Mouse (Mus musculus): ENCODE results near the gene Klhdc8a. TPM values are rescaled to one million over a fixed set of nuclear protein-coding genes. Genes with fewer than 3 reads are reported as not detected.
A peak's percentile ranks its signal among the peaks of the same experiment; 100 is the strongest.

Gene Klhdc8a
- polyA plus RNA-seq, 1 experiment from 2014 or later = 2.5 TPM

GRCm38 (mm10) chr1:132317894-132318863, 19.8 kb downstream of the Klhdc8a start:
- Histone ChIP-seq H3K4me3 (ENCODE audit: low read depth, low read length) (peak overlapping the region; percentile 57), H3K4me2 (ENCODE audit: low read depth) (peak overlapping the region; percentile 73), H3K36me3 (ENCODE audit: control insufficient read depth, insufficient read depth, low read length) (no peaks in the 10 kb centered on the region), H3K9me3 (ENCODE audit: control insufficient read depth, low read length) (no peaks in the 10 kb centered on the region), H3K4me1 (ENCODE audit: control insufficient read depth, insufficient read depth, low read length) (peaks cover 42% of the 10 kb centered on the region), H3K27ac (ENCODE audit: low read depth, low read length) (peak overlapping the region; percentile 36), H3K9ac (ENCODE audit: low read length) (peak overlapping the region; percentile 19; the same call in 1 of the 2 replicates), H3K27me3 (ENCODE audit: control insufficient read depth, insufficient read depth, low read length) (no peaks in the 10 kb centered on the region)
- DNase-seq (ENCODE audit: low spot score) (no peak), ATAC-seq (ENCODE audit: insufficient read depth, low FRiP score, low TSS enrichment) (no peak)
- 39% methylated on average over 8 of the region's 8 CpGs for WGBS

GRCm38 (mm10) chr1:132319242-132319641, 20.8 kb downstream of the Klhdc8a start:
- Histone ChIP-seq H3K9me3 (ENCODE audit: control insufficient read depth, low read length) (no peaks in the 10 kb centered on the region), H3K27me3 (ENCODE audit: control insufficient read depth, insufficient read depth, low read length) (no peaks in the 10 kb centered on the region), H3K9ac (ENCODE audit: low read length) (no peak overlapping the region), H3K36me3 (ENCODE audit: control insufficient read depth, insufficient read depth, low read length) (no peaks in the 10 kb centered on the region), H3K4me1 (ENCODE audit: control insufficient read depth, insufficient read depth, low read length) (peaks cover 44% of the 10 kb centered on the region), H3K4me3 (ENCODE audit: low read depth, low read length) (no peak overlapping the region), H3K4me2 (ENCODE audit: low read depth) (peak overlapping the region; percentile 18; the same call in 1 of the 2 replicates), H3K27ac (ENCODE audit: low read depth, low read length) (peak overlapping the region; percentile 36)
- 59% methylated on average over 5 of the region's 5 CpGs for WGBS
- DNase-seq (ENCODE audit: low spot score) (peak; percentile 38), ATAC-seq (ENCODE audit: insufficient read depth, low FRiP score, low TSS enrichment) (no peak)

- H3K4me1 ChIP-seq (ENCODE audit: control insufficient read depth, insufficient read depth, low read length) = peaks cover 53% of the 10 kb centered on the region
- H3K36me3 ChIP-seq (ENCODE audit: control insufficient read depth, insufficient read depth, low read length) = no peaks in the 10 kb centered on the region
Observed at GRCm38 (mm10) chr1:132321821-132322580, 23.6 kb downstream of the Klhdc8a start.

GRCm38 (mm10) chr1:132322711-132323542, 24.5 kb downstream of the Klhdc8a start:
- H3K4me1 ChIP-seq (ENCODE audit: control insufficient read depth, insufficient read depth, low read length) = peaks cover 48% of the 10 kb centered on the region
- 23% methylated on average over 13 of the region's 13 CpGs for WGBS
- no peak overlapping the region for H3K4me3 ChIP-seq (ENCODE audit: low read depth, low read length)
- no peaks in the 10 kb centered on the region for H3K27me3 ChIP-seq (ENCODE audit: control insufficient read depth, insufficient read depth, low read length)
- peak overlapping the region; percentile 95 for H3K27ac ChIP-seq (ENCODE audit: low read depth, low read length)
- peak overlapping the region; percentile 42 for H3K9ac ChIP-seq (ENCODE audit: low read length)
- H3K4me2 ChIP-seq (ENCODE audit: low read depth) = peak overlapping the region; percentile 12; the same call in 1 of the 2 replicates
- ATAC-seq (ENCODE audit: insufficient read depth, low FRiP score, low TSS enrichment) = peak; percentile 95
- DNase-seq (ENCODE audit: low spot score) = peak; percentile 90
- peaks cover 3% of the 10 kb centered on the region; the same call in 1 of the 2 replicates for H3K36me3 ChIP-seq (ENCODE audit: control insufficient read depth, insufficient read depth, low read length)
- H3K9me3 ChIP-seq (ENCODE audit: control insufficient read depth, low read length) = no peaks in the 10 kb centered on the region

More at GRCm38 (mm10) chr1:132321821-132322580, 23.6 kb downstream of the Klhdc8a start:
- Histone ChIP-seq H3K9ac (ENCODE audit: low read length) (peak overlapping the region; percentile 42), H3K9me3 (ENCODE audit: control insufficient read depth, low read length) (no peaks in the 10 kb centered on the region), H3K27me3 (ENCODE audit: control insufficient read depth, insufficient read depth, low read length) (no peaks in the 10 kb centered on the region), H3K27ac (ENCODE audit: low read depth, low read length) (peak overlapping the region; percentile 95), H3K4me3 (ENCODE audit: low read depth, low read length) (no peak overlapping the region), H3K4me2 (ENCODE audit: low read depth) (peak overlapping the region; percentile 12)
- WGBS = 38% methylated on average over 7 of the region's 7 CpGs
- no peak for DNase-seq (ENCODE audit: low spot score)
- ATAC-seq (ENCODE audit: insufficient read depth, low FRiP score, low TSS enrichment) = peak; percentile 37

DNA sequence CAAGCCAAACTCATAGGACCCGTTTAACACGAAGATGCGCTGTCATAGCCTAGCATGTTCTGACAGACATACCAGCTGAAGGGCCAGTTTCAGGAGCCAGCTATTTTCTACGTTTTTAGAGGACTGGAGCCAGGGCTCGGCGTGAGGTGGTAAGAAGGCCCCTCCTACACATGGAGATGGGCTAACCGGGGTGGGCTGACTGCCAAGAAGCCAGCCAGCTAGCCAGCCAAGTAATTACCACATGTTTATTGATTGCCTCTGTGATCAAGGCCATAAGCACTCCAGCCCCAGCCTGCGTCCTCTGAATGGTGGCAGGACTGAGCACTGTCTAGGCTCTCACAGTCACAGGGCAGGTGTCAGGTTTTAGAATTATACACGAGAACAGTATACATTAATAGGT, 28.4 kb downstream of the Klhdc8a start:
- H3K4me1 ChIP-seq (ENCODE audit: control insufficient read depth, insufficient read depth, low read length) = peaks cover 25% of the 10 kb centered on the region

DNA sequence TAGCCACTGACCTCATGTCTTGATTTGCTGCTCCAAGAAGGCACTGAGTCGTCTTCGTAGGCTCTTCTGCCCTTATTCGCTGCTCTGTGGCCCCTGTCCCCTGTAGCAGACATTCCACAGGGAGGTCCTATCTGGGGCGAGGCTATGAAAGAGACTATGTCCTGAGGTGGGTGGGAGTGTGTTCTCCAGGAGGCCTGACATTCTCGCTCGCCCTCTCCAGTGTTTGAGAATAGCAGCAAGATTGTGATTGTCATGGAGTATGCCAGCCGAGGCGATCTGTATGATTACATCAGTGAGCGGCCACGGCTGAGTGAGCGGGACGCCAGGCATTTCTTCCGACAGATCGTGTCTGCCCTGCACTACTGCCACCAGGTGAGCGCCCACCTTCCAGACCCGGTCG, 29.1 kb downstream of the Klhdc8a start:
- Histone ChIP-seq H3K4me1 (ENCODE audit: control insufficient read depth, insufficient read depth, low read length) (peaks cover 26% of the 10 kb centered on the region), H3K36me3 (ENCODE audit: control insufficient read depth, insufficient read depth, low read length) (peaks cover 9% of the 10 kb centered on the region)
- 92% methylated on average over 17 of the region's 17 CpGs for WGBS

More for the DNA sequence above, 28.4 kb downstream of the Klhdc8a start:
- H3K4me3 ChIP-seq (ENCODE audit: low read depth, low read length) = no peak overlapping the region
- 66% methylated on average over 9 of the region's 9 CpGs for WGBS
- H3K4me2 ChIP-seq (ENCODE audit: low read depth) = no peak overlapping the region
- H3K36me3 ChIP-seq (ENCODE audit: control insufficient read depth, insufficient read depth, low read length) = peaks cover 9% of the 10 kb centered on the region
- no peak overlapping the region for H3K9ac ChIP-seq (ENCODE audit: low read length)
- H3K9me3 ChIP-seq (ENCODE audit: control insufficient read depth, low read length) = no peaks in the 10 kb centered on the region
- no peaks in the 10 kb centered on the region for H3K27me3 ChIP-seq (ENCODE audit: control insufficient read depth, insufficient read depth, low read length)
- ATAC-seq (ENCODE audit: insufficient read depth, low FRiP score, low TSS enrichment) = no peak; the same call in 1 of the 2 replicates
- peak overlapping the region; percentile 36; the same call in 1 of the 2 replicates for H3K27ac ChIP-seq (ENCODE audit: low read depth, low read length)
- DNase-seq (ENCODE audit: low spot score) = peak; percentile 56

DNA sequence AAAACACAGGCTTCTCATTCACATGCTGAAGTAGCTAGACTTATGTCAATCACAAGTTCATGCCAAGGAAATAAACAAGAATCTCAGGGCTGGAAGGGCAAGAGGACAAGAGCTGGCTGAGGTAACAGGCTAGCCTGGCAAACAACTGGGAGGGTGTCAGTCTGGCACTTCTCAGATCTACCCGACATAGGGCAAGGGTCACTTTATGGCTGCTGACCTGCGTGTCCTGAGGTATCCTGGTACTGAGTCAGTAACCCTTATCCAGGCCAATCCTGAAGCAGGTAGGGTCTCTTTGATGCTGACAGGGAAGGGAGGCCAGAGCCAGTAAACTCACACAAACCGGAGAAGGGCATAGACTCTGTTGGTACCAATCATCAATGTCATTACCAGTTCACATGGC, 30.1 kb downstream of the Klhdc8a start:
- Histone ChIP-seq H3K4me3 (ENCODE audit: low read depth, low read length) (no peak overlapping the region), H3K4me2 (ENCODE audit: low read depth) (no peak overlapping the region), H3K36me3 (ENCODE audit: control insufficient read depth, insufficient read depth, low read length) (peaks cover 9% of the 10 kb centered on the region), H3K27ac (ENCODE audit: low read depth, low read length) (no peak overlapping the region), H3K9ac (ENCODE audit: low read length) (no peak overlapping the region), H3K9me3 (ENCODE audit: control insufficient read depth, low read length) (no peaks in the 10 kb centered on the region), H3K27me3 (ENCODE audit: control insufficient read depth, insufficient read depth, low read length) (no peaks in the 10 kb centered on the region), H3K4me1 (ENCODE audit: control insufficient read depth, insufficient read depth, low read length) (peaks cover 31% of the 10 kb centered on the region)
- no peak for ATAC-seq (ENCODE audit: insufficient read depth, low FRiP score, low TSS enrichment)
- DNase-seq (ENCODE audit: low spot score) = no peak
- WGBS = 82% methylated on average over 3 of the region's 3 CpGs

More for the DNA sequence above, 29.1 kb downstream of the Klhdc8a start:
- ATAC-seq (ENCODE audit: insufficient read depth, low FRiP score, low TSS enrichment) (no peak), DNase-seq (ENCODE audit: low spot score) (no peak)
- H3K27ac ChIP-seq (ENCODE audit: low read depth, low read length) = no peak overlapping the region
- no peak overlapping the region for H3K9ac ChIP-seq (ENCODE audit: low read length)
- H3K27me3 ChIP-seq (ENCODE audit: control insufficient read depth, insufficient read depth, low read length) = no peaks in the 10 kb centered on the region
- H3K9me3 ChIP-seq (ENCODE audit: control insufficient read depth, low read length) = no peaks in the 10 kb centered on the region
- H3K4me3 ChIP-seq (ENCODE audit: low read depth, low read length) = no peak overlapping the region
- H3K4me2 ChIP-seq (ENCODE audit: low read depth) = no peak overlapping the region

DNA sequence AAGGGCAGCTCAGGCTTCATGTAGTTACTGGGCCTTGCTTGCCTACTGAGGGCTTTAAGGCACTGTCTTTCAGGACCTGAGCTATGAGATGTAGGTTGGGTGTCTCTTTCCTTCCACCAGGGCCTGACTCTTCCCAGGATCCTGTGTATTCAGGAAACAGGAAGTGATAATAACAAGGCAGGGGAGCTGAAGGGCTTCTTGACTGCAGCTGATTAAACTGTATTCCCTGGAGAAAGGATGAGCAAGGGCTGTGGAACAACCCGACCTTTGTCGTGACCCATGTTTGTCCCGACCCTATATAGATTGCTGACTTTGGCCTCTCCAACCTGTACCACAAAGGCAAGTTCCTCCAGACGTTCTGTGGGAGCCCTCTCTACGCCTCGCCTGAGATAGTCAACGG, 31.2 kb downstream of the Klhdc8a start:
- H3K4me1 ChIP-seq (ENCODE audit: control insufficient read depth, insufficient read depth, low read length) = peaks cover 36% of the 10 kb centered on the region

More for the DNA sequence above, 31.2 kb downstream of the Klhdc8a start:
- ATAC-seq (ENCODE audit: insufficient read depth, low FRiP score, low TSS enrichment) (no peak), DNase-seq (ENCODE audit: low spot score) (no peak)
- WGBS = 77% methylated on average over 7 of the region's 7 CpGs
- Histone ChIP-seq H3K4me2 (ENCODE audit: low read depth) (no peak overlapping the region), H3K9me3 (ENCODE audit: control insufficient read depth, low read length) (no peaks in the 10 kb centered on the region), H3K9ac (ENCODE audit: low read length) (no peak overlapping the region), H3K4me3 (ENCODE audit: low read depth, low read length) (no peak overlapping the region), H3K27ac (ENCODE audit: low read depth, low read length) (no peak overlapping the region), H3K36me3 (ENCODE audit: control insufficient read depth, insufficient read depth, low read length) (peaks cover 9% of the 10 kb centered on the region), H3K27me3 (ENCODE audit: control insufficient read depth, insufficient read depth, low read length) (no peaks in the 10 kb centered on the region)
